Mouse (Mus musculus): ENCODE measurements around the gene Mfap1b.

Gene Mfap1b

DNA sequence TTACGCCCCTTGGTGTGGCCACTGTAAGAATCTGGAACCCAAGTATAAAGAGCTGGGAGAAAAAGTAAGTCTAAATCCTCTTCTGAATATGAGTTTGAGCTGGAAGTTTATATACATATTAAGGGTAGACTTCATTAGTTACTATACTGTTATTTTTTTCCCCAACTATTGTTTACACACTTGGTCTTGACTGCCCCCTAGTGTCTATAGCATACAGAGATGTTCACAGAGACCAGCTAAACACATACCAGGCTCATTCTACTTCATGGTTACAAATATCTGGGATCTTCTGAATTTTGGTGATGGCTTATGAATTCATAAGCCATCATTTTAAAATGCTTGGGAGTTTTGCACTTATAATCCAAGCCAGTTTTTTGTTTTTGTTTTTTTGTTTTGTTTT lies 39.0 kb downstream of the Mfap1b start:
- no peak for DNase-seq (ENCODE audit: low spot score in 2 of 2)

GRCm38 (mm10) chr2:121425890-121426289 lies 48.0 kb downstream of the Mfap1b start:
- no peak for DNase-seq (ENCODE audit: low spot score in 2 of 2)

DNA sequence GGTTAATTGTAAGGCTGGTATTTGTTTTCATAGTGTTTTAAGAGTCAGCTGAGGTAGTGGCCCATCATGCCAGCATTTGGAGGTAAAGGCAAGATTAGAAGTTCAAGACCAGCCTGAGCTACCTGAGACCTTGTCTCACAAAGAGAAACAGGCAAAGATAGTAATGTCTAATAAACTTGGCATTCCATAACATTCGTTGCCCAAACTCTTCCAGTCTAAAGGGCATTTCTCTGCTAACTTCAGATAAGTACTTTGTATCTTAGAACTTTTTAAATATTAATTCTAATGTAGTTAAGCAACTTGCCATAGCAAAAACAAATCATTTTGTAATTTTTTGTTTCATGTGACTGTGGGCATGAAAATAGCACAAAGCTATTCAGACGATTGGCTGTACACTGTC lies 50.7 kb downstream of the Mfap1b start:
- no peak for DNase-seq (ENCODE audit: low spot score in 2 of 2)

- DNase-seq (ENCODE audit: low spot score in 2 of 2), result no peak
These were observed 55.4 kb downstream of the Mfap1b start for GRCm38 (mm10) chr2:121418476-121418875.

DNA sequence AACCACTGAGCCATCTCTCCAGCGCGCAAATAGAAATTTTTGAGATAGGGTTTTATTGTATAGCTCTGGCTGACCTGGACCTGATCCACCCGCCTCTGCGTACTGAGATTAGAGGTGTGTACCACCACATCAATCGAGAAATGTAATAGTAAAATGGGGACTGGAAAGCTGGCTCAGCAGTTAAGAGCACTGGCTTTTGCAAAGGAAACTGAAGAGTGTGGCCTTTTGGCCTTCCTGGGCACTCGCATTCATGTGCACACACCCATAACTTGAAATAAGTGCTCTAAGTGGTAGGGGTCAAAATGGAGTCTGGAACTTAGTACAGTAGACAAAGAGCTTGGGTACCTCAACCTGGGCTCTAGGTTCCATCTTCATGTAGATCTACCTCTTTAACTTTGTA lies 57.5 kb downstream of the Mfap1b start:
- DNase-seq (ENCODE audit: low spot score in 2 of 2), result no peak

DNA sequence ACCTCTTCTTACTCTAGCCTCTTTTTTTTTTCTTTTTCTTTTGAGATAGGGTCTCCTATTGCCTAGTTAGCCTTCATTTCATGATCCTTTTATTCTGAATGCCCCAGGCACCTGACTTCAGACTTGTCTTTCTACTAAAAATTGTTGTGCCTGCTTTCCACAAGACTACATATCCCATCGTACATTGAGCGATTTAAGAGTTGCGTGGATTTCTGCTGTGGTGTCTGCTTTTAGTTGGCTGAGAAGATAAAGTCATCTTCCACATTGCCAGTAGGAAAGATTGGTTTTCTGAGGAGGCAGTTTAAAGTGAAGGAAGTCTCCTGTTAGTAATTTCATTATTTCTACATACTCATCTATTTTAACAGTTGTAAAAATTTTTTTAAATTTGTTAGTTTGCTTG lies 58.3 kb downstream of the Mfap1b start:
- DNase-seq (ENCODE audit: low spot score in 2 of 2), result no peak

GRCm38 (mm10) chr2:121415103-121415502 lies 58.8 kb downstream of the Mfap1b start:
- DNase-seq (ENCODE audit: low spot score in 2 of 2), result no peak

GRCm38 (mm10) chr2:121414139-121414685 lies 59.7 kb downstream of the Mfap1b start:
- DNase-seq (ENCODE audit: low spot score in 2 of 2), result peak in 1 of 2 experiments; percentile 63

DNA sequence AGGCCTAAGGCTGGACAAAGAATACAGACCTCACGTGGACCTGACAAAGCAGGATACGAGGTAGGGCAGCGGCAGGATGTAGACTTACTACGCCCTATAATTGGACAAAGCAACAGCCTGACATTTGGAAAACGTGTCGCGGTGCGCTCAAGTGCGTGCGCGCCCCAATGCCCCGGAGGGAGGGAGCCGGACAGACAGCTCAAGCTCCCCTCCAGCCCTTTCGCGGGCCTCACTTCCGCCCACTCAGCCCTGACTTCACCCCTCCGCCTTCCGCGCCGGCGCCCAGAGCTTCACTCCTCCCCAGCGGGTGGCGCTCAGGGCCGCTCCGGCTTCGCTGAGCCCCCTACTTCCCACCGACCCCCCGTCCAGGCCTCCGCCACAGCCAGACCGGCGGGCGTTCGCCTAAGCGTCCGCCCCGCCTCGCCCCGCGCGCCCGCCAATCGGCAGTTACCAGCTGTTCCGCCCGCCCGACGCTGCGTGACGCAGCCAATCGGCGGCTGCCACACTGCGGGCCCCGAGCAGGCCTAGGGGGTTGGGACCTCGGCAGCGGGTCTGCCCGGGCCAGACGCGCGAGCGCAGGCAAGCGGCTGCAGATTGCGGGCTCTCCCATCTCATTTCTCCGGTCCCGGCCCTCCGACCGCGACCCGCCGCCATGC lies 60.4 kb downstream of the Mfap1b start, which contains the start of the genes Pdia3 and Catsper2:
TSS of gene Pdia3 (plus strand) at position 389 of the 656 bp plus-strand sequence.
TSS of gene Catsper2 (minus strand) at position 406 of the 656 bp plus-strand sequence.
- DNase-seq (ENCODE audit: low spot score in 2 of 2), result peak; percentile 97 to 98

- DNase-seq (ENCODE audit: low spot score in 2 of 2), result no peak
These were observed 61.0 kb downstream of the Mfap1b start for GRCm38 (mm10) chr2:121412843-121413386.
